Mouse (Mus musculus) hindbrain, embryonic 12.5 days (tissue): ENCODE results near the gene Armc7. TPM values are rescaled to one million over a fixed set of nuclear protein-coding genes. Genes with fewer than 3 reads are reported as not detected.

Source experiments
- microRNA-seq: library from miRNA; unstranded; fragments of <30 nt; microRNA quantifications from one replicate; pipeline ENCODE4, GENCODE M21; 2017
- polyA plus RNA-seq: library from polyadenylated mRNA; unstranded; fragments of >200 nt; fragmentation: Nextera tagmentation; extraction: Ambion mirVana; gene quantifications from 2 replicates; pipeline ENCODE4 v1.2.1, GENCODE M21; 2016

Armc7 gene
- polyA plus RNA-seq, 1 experiment from 2014 or later: 10.2 TPM

Small RNAs within 50 kb of the gene (microRNA-seq; reads per million reads assigned to microRNA genes)
- gene Mir3968: not detected

Other genes with a start within 250 kb of the Armc7 start
- gene Grin2c, start 208.4 kb upstream of the Armc7 start, polyA plus RNA-seq: 0.21 and 0.57 TPM in 2 replicates
- gene Fdxr, start 198.6 kb upstream of the Armc7 start, polyA plus RNA-seq: 15.4 and 18.0 TPM in 2 replicates
- gene Fads6, start 178.0 kb upstream of the Armc7 start, polyA plus RNA-seq: 0.13 and 0.25 TPM in 2 replicates
- gene Otop2, start 168.5 kb upstream of the Armc7 start, polyA plus RNA-seq: not detected in 2 replicates
- not detected in 2 replicates for gene Ush1g, start 153.6 kb upstream of the Armc7 start, polyA plus RNA-seq
- gene Otop3, start 140.9 kb upstream of the Armc7 start, polyA plus RNA-seq: 0.13 and 0.17 TPM in 2 replicates
- gene Hid1, start 107.9 kb upstream of the Armc7 start, polyA plus RNA-seq: 26.5 and 28.0 TPM in 2 replicates
- gene Cdr2l, start 93.8 kb upstream of the Armc7 start, polyA plus RNA-seq: 27.6 and 28.8 TPM in 2 replicates
- 180 and 190 TPM in 2 replicates for gene Mrpl58, start 71.9 kb upstream of the Armc7 start, polyA plus RNA-seq
- gene Atp5h, start 55.7 kb upstream of the Armc7 start, polyA plus RNA-seq: 810 and 835 TPM in 2 replicates
- gene Kctd2, start 55.5 kb upstream of the Armc7 start, polyA plus RNA-seq: 30.0 and 33.0 TPM in 2 replicates
- 0.20 TPM in 1 of 2 replicates, not detected in the other for gene Trim80, start 35.1 kb upstream of the Armc7 start, polyA plus RNA-seq
- gene Slc16a5, start 13.2 kb upstream of the Armc7 start, polyA plus RNA-seq: not detected in 2 replicates
- gene Nt5c, start 16.2 kb downstream of the Armc7 start, polyA plus RNA-seq: 81.5 and 86.5 TPM in 2 replicates
- gene Jpt1, start 38.7 kb downstream of the Armc7 start, polyA plus RNA-seq: 953 and 959 TPM in 2 replicates
- gene Sumo2, start 60.6 kb downstream of the Armc7 start, polyA plus RNA-seq: 1,185 and 1,202 TPM in 2 replicates
- gene Nup85, start 88.8 kb downstream of the Armc7 start, polyA plus RNA-seq: 139 and 144 TPM in 2 replicates
- gene Mrps7, start 128.3 kb downstream of the Armc7 start, polyA plus RNA-seq: 86.0 and 86.6 TPM in 2 replicates
- gene Gga3, start 128.4 kb downstream of the Armc7 start, polyA plus RNA-seq: 30.3 and 33.7 TPM in 2 replicates
- gene Mif4gd, start 137.3 kb downstream of the Armc7 start, polyA plus RNA-seq: 12.0 and 12.4 TPM in 2 replicates
- 24.7 and 26.5 TPM in 2 replicates for gene Slc25a19, start 152.6 kb downstream of the Armc7 start, polyA plus RNA-seq
- gene Grb2, start 232.9 kb downstream of the Armc7 start, polyA plus RNA-seq: 151 and 164 TPM in 2 replicates